Mouse (Mus musculus): ENCODE measurements around the gene Tmem163.

DNA sequence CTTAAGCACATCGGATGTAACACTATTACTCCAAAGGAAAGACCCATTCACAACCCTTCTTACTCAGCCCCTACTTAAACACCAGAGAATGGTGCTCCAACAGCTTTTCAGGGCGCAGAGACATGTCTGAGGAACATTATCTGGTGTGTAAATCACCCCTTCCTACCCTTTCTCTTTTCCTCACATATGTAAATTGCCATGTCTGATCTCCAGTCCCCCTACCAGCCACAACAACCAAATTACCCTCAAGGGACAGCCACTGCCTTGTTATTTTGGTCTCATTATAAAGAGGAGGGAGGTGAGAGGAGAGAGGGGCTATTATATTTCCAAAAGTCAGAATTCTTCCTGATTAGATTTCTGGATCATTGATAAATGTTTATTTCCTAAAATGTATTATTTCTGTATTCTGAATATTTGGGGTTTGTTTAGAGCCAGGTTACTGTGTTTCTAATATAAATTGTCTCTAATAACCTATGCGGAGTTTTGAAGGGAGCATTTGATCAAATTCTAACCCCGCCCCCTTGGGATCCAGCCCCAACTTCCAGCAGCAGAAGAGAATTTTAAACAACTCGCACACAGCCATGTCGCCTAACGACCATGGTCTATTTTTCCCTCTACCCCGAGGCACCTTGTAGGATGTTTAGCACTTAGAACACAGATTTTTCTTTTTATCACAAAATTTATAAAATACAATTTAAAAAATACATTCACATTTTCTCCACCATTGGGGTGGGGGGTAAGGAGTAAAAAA, 12.1 kb downstream of the Tmem163 start:
- TF ChIP-seq CTCF (IDR thresholded peaks at IDR 0.05) (no peak), EP300 (IDR thresholded peaks at IDR 0.05; ENCODE audit: insufficient read depth, low read depth, low read length) (no peak), POLR2A (IDR thresholded peaks at IDR 0.05; ENCODE audit: insufficient read depth, low read depth, low read length) (no peak)

Data from heart, adult 2 months (tissue).